Mouse (Mus musculus) lung, adult 2 months (tissue): ENCODE data around the gene Bax. TPM values are rescaled to one million over a fixed set of nuclear protein-coding genes. Genes with fewer than 3 reads are reported as not detected.

Experiments used
- DNase-seq: peaks from one replicate; pipeline ENCODE4 v3.0.0; 2022
- H3K4me1 ChIP-seq: fragments of 200-500 bp; 2 replicates; pipeline ENCODE4 v1.6.1; 2011; ENCODE audit warnings: low read length; ENCODE audit not compliant: control insufficient read depth, insufficient read depth
- H3K4me3 ChIP-seq: fragments of 200-500 bp; replicated peaks from 2 replicates; pipeline ENCODE3; 2011; ENCODE audit warnings: low read depth, mild to moderate bottlenecking, control low read depth, low read length; ENCODE audit errors: extremely low read depth
- CTCF ChIP-seq: fragments of 200-500 bp; IDR thresholded peaks from 2 replicates; pipeline ENCODE4 v1.5.1; 2011; ENCODE audit warnings: mild to moderate bottlenecking, low read length, control low read depth; ENCODE audit not compliant: insufficient read depth
- POLR2A ChIP-seq: fragments of 200-500 bp; IDR thresholded peaks from 2 replicates; pipeline ENCODE4 v1.6.1; 2011; ENCODE audit warnings: low read depth, mild to moderate bottlenecking, control low read depth, low read length, borderline replicate concordance; ENCODE audit errors: extremely low read depth
- WGBS: fragments of 180-500 bp; shearing (Covaris S2); methylation state at CpG from one replicate; pipeline ENCODE4 v1.1.7; 2018; 5-methylcytosine and 5-hydroxymethylcytosine counted together
- polyA plus RNA-seq: library from polyadenylated mRNA; depleted of rRNA; stranded (reverse); fragments of >200 nt; gene quantifications from 2 replicates; pipeline ENCODE4 v1.2.3, GENCODE M21; 2012

Gene Bax
- polyA plus RNA-seq, 1 experiment = 128 TPM

DNA sequence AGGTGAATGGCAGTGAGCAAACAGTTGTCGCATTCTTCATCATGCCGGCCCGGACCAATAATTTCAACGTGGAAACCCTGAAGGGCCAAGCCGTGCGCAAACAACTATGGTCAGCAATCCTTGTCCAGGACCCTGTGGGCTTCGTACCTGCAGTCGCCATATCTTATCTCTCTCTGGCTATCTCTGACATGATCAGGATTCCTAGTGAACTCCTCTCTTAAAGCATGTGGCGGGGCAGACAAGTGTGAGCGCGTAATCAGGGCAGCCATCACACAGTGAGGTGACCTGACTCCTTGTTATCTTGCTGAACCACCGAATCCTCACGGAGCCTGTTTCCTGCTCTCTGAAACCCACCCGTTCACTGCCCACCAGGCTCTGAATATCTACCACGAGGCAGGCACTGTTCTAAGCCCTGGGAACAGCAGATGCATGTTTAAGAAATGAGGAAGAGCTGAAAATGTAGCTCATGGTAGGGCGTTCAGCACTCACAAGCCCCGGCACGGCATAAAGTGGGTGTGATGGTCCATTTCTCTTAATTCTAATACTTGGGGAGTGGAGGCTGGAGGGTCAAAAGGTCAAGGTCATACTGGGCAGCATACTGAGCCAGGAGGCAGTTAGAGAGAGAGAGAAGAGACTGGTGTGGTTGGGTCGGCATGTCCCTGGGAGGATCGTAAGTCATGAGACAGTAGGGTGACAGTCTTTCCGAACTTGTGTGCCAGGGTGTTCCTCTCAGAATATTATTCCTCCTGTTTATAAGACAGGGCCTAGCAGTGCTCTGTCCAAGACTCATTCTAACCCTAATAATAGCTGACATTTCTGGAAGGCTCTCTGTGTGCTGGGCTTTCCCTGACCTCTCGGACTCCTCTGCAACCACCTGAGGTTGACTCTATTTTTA lies 22.9 kb downstream of the Bax start:
- no peaks in the 10 kb centered on the region; the same call in 1 of the 2 replicates for H3K4me1 ChIP-seq
- no peak overlapping the region for H3K4me3 ChIP-seq
- WGBS = 78% methylated on average over 22 of the region's 22 CpGs
- TF ChIP-seq CTCF (no peak), POLR2A (no peak)
- DNase-seq = no peak

DNA sequence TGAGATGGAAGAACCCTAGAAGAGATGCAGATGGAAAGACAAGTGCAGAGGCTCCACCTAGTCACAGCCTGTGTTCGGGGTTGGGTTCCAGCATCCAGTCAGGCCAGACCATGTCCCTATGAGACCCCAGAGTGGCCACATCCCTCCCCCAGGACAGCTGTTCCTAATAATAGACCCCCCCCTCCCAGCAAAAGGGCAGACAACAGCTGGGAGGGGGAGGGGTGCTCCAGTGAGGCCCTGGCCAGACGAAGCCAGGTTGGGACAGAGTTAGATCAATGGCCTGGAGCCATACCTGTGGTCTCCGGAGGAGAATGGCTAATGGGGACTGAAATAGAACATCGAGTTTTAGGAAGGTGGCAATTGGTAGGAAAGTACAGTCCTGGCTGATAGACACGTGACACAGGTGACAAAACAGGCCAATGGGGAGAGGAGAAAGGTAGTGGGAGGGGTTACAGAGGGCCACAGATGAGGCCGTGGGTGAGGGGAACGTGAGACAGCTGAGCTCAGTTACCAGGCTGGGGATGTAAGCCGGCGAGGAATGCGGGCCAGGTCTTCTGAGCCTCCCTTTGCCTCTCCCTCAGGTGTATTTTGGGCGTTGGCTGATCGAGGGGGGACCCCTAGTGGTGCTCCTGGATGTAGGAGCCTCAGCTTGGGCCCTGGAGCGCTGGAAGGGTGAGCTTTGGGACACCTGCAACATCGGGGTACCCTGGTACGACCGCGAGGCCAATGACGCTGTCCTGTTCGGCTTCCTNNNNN lies 29.0 kb downstream of the Bax start, which contains the start of gene Ruvbl2:
TSS of gene Ruvbl2 (minus strand) at position 576 of the 756 bp plus-strand sequence.
- WGBS = 41% methylated on average over 19 of the region's 19 CpGs
- TF ChIP-seq POLR2A (0 out of 2 replicates have a peak, but pooled peaks have one; percentile 26), CTCF (peak; percentile 7; the same call in 1 of the 2 replicates)
- DNase-seq = peak; percentile 50
- Histone ChIP-seq H3K4me1 (peaks cover 9% of the 10 kb centered on the region), H3K4me3 (no peak within 1 kb of the TSS)

DNA sequence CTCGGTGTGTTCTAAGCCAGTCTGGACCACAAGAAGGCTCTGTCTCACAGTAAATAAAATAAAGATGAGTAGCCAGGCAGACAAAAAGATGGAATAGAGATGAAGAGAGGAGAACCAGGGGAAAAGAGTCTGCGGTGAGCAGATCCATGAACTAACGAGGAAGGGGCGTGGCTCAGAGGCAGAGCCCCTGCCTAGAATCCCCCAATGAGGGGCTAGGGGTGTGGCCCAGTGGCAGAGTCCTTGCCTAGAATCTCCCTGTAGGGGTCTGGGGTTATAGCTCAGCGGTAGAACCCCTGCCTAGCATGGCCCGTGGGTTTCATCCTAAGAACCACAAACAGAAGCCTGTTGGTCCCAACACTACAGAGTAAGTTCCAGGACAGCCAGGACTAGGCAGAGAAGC lies 29.7 kb downstream of the Bax start:
- no peak for DNase-seq
- Histone ChIP-seq H3K4me1 (peaks cover 9% of the 10 kb centered on the region), H3K4me3 (no peak overlapping the region)
- 65% methylated on average over 6 of the region's 6 CpGs for WGBS
- TF ChIP-seq CTCF = no peak
- TF ChIP-seq POLR2A = no peak

DNA sequence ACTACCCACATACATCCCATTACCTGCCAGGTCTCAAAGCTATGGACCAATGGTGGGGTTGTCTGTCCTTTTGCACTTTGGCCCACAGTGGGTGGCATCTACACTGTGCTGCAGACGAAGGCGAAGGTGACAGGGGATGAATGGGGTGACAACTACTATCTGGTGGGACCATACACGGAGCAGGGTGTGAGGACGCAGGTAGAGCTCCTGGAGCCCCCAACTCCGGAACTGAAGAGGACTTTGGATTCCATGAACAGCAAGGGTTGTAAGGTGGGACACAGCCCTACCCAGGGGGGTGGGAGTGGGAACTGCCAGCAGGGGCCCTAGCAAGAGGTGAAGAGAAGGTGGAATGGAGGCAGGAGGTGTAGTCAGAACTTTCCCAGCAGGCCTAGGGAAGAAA lies 30.3 kb downstream of the Bax start:
- peaks cover 9% of the 10 kb centered on the region for H3K4me1 ChIP-seq
- TF ChIP-seq POLR2A (no peak), CTCF (no peak)
- no peak for DNase-seq
- WGBS = 87% methylated on average over 5 of the region's 5 CpGs
- no peak overlapping the region for H3K4me3 ChIP-seq

DNA sequence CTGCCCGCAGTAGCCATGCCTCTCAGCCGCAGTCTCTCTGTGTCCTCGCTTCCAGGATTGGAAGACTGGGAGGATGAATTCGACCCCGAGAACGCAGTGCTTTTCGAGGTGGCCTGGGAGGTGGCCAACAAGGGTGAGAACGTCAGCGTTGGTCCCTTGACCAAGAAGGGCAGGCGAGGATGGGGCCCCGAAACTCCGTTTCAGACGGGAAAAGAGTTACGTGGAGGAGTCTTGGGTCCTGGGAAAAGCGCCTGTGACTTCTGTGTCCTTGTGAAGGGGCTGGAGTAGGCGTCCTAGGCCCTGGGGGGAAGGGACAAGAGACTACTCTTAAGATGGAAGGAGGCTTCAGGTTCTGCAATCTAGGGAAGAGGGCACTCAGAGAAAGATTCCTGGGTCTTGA lies 31.7 kb downstream of the Bax start:
- TF ChIP-seq POLR2A (no peak), CTCF (no peak)

DNA sequence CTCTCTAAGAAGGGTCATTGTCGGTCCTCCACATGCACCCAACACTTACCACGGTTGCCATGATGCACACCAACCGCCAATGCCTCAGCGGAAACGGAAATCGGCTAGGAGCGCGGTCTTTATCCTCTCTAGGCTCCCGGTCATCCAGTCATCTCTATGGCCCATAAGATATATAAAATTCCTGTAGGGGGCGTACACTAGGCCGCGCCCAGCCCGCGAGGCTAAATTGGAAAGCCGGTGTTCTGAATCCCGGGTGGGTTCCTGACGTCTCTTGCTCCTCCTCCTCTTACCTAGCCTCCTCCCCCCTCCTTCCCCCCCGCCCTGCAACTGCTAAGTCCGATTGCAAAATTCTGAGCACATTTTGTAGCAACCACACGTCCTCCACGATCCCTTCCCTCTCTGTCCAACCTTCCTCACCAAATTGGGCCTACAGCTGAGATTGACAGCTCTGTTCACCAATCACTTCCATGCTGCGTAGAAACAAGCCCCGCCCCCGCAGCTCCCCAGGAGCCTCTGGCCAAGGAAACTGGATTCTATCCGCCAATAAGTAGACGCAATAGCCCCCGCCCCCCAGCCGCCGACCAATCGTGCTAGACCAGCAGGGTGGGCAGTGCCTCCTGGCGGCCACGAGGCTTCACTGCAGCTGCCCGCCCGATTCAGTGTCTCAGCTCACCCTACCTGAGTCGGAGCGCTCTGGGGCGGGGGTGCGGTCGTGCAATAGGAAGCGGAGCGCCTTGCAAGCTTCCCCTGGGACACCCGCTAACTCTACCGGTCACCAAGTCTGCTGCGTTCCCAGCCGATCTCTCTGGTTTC lies 32.3 kb downstream of the Bax start, which contains the start of gene Gys1:
TSS of gene Gys1 (plus strand) at position 642 of the 813 bp plus-strand sequence.
- peak within 1 kb of the TSS; percentile 73 for H3K4me3 ChIP-seq
- peak; percentile 99 for DNase-seq
- peak; percentile 72 for TF ChIP-seq CTCF
- peak; percentile 68 for TF ChIP-seq POLR2A
- peaks cover 9% of the 10 kb centered on the region for H3K4me1 ChIP-seq
- under 1% methylated on average over 45 of the region's 45 CpGs for WGBS

More for the DNA sequence above, 31.7 kb downstream of the Bax start:
- WGBS = under 1% methylated on average over 16 of the region's 16 CpGs
- no peak for DNase-seq
- Histone ChIP-seq H3K4me3 (peak overlapping the region; percentile 67), H3K4me1 (peaks cover 9% of the 10 kb centered on the region)

DNA sequence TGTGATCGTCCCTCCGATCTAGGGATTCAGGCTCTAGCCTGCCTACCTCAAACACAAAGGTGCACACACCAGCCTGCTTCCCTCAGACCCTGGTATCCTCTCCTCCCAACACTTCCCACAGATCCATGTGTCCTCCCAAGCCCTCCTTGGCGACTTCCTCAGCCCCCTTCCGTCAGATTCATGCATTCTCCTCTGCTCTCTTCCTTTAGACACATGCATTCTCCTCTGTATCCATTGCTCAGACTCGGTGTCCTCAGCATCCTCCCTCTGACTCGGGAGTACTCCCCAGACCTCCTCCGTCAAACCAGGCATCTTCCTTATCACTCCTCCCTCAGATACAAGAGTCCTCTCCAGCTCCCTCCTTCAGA lies 32.9 kb downstream of the Bax start:
- Histone ChIP-seq H3K4me1 (peaks cover 9% of the 10 kb centered on the region), H3K4me3 (peak overlapping the region; percentile 73)
- DNase-seq = no peak
- TF ChIP-seq CTCF = no peak
- no peak for TF ChIP-seq POLR2A
- 1% methylated on average over 7 of the region's 7 CpGs for WGBS

DNA sequence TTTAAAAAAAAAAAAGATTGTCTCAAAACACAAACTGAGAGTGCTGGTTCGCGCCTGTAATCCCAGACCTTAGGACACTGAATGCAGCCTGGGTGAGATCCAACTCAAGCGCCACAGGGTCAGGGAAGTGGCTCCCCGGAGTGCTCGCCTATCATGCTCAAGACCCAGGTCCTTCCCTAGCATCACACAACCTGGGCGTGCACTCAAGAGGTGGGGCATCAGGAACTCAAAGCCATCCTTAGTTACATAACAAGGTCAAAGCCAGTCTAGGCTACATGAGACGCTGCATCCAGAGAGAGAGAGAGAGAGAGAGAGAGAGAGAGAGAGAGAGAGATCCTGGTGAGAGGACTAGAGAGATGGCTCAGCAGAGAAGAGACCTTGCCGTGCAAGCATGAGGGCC lies 40.1 kb downstream of the Bax start:
- no peak for DNase-seq
- Histone ChIP-seq H3K4me3 (no peak overlapping the region), H3K4me1 (no peaks in the 10 kb centered on the region)
- 75% methylated on average over 8 of the region's 8 CpGs for whole genome bisulfite sequencing
- TF ChIP-seq POLR2A (no peak), CTCF (no peak)

DNA sequence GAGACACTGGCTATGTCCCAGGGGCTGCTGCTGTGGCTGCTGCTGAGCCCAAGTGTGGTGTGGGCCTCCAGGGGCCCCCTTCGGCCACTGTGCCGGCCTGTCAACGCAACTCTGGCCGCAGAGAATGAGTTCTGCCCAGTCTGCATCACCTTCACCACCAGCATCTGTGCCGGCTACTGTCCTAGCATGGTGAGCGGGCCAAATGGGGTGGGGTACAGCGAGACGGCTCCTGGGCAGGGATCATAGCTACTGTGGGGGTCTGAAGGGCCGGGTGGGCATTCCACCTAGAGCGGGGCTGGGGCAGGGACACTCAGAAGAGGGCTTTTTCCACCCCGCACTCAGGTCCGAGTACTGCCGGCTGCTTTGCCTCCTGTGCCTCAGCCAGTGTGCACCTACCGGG lies 45.5 kb downstream of the Bax start:
- TF ChIP-seq POLR2A (no peak), CTCF (no peak)
- WGBS = 88% methylated on average over 14 of the region's 14 CpGs

DNA sequence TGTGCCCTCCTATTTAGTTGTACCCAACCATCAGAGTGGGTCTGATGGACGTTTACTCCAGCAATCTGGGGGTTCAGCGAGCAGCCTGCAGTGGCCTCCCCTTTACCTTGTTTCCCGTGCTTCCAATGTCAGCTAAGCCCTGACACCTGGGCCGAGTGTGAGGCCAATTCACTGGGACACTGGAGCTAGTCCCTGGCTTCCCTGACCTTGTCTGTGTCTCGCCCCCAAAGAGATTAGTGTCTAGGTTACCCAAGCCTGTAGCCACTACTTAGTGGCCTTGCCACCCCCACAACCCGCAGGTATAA lies 46.1 kb downstream of the Bax start, which contains the start of gene Lhb:
TSS of gene Lhb (plus strand) at position 206 of the 305 bp plus-strand sequence.
- no peaks in the 10 kb centered on the region for H3K4me1 ChIP-seq
- no peak within 1 kb of the TSS for H3K4me3 ChIP-seq
- 74% methylated on average over 6 of the region's 6 CpGs for whole genome bisulfite sequencing
- DNase-seq = no peak
- TF ChIP-seq POLR2A = no peak
- TF ChIP-seq CTCF = no peak

More for the DNA sequence above, 45.5 kb downstream of the Bax start:
- Histone ChIP-seq H3K4me3 (no peak overlapping the region), H3K4me1 (no peaks in the 10 kb centered on the region)
- DNase-seq = no peak
